Mouse (Mus musculus) left cerebral cortex, postnatal 25 days (tissue): ENCODE results near the gene Tesk2. TPM values are rescaled to one million over a fixed set of nuclear protein-coding genes. Genes with fewer than 3 reads are reported as not detected.

Source experiments
- DNase-seq, 2 experiments: peaks; one replicate each; pipeline ENCODE4 v3.0.0; 2022; ENCODE audit warnings: low spot score in 2 of 2, mixed read lengths in 1 of 2
- intact Hi-C: fragments of 180-260 bp; cut with DNase I; formaldehyde crosslinking; loops from one replicate; pipeline ENCODE4 v1.15.1; 2025
- total RNA-seq, 2 experiments: library from RNA; stranded (reverse); gene quantifications; 2 replicates each; pipeline ENCODE4 v1.2.3; 2021

Gene Tesk2
- total RNA-seq, 2 experiments from 2014 or later: 4.2 to 5.8 TPM

DNA sequence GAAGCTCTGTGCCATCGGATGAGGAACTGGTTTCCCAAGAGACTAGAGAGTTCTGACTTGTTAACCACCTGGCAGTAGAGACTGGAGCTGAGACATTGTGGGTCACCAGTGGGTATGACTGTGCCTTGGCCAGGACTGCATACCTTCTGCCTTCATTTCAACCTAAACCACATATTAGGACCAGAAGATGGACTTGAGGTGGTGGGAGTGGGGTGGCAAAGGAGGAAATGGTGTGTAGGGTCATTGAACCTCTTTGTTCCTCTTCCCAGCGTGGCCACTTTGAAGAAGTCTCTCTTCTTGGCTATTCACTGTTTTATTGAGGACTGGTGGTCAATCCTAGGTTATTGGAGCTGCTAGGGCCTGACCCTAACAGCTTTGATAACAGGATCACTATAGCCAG lies 60.6 kb downstream of the Tesk2 start:
- intact Hi-C loops: no loop called here
- no peak for DNase-seq

DNA sequence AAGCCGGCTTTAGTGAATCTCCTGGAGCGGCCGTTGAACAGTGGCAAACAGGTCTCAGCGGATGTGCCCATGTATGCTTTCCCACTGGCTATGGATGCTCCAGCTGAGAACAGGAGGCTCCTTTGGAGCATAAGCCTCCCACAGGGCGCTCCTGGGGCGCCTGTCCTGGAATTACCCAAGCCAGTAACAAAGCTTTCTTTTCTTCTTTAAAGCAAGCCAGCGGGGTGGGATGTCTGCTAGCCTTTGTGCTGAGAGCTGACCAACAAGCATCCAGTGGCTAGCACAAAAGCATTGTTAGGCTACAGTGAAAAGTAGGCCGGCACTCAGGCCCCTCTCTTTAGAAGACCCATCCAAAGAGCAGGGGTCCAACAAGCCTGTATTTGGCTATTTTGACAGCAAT lies 61.4 kb downstream of the Tesk2 start:
- DNase-seq: peak in 1 of 2 experiments; percentile 25
- intact Hi-C loops: no loop called here

GRCm38 (mm10) chr4:116786587-116786986 lies 65.8 kb downstream of the Tesk2 start:
- intact Hi-C loops: no loop called here

DNA sequence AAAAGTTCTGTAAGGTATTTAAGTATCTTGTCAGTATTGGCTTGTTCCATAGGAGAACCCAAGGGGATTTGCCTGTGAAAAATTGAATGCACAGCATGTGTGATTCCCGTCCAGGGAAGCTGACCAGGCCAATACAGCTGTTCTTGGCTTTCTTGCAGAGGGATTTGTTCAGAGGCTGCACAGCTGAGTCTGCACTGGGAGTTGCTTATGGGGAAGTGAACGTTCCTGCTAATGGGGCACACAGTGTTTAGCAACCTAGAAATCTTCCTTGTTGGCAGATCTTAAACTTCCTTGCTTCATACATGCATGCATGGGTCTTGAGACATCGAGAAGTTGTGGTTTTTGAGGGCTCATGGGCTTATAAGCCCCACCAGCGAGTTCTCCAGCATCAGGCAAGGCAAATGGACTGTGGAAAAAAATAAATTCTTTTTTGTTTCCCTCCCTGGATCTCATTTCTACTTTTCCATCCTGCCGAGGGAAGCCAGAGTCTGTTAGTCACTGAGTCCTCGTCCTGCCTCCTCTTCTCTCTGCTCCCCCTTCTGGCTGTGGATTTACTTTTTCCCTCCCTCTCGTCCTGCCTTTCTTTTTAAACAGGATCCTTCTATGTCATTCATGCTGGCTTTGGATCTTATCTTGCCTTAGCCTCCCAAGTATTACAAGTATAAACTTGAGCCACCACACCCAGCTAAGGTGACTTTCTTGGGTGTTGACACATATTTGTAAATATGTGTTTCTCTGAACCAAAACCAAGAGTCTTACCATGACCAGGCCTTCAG lies 67.4 kb downstream of the Tesk2 start:
- intact Hi-C loops: no loop called here
- DNase-seq: peak in 1 of 2 experiments; percentile 31

More at GRCm38 (mm10) chr4:116786587-116786986, 65.8 kb downstream of the Tesk2 start:
- DNase-seq: no peak

- intact Hi-C loops: loop anchor here (1.0 kb wide), 1 partner anchor 70 kb away; no protein-coding TSS in a partner anchor
- peak; percentile 90 to 95 for DNase-seq
These were observed 68.2 kb downstream of the Tesk2 start for GRCm38 (mm10) chr4:116788956-116789355.

GRCm38 (mm10) chr4:116792453-116792852 lies 71.7 kb downstream of the Tesk2 start:
- intact Hi-C loops: no loop called here
- no peak for DNase-seq

DNA sequence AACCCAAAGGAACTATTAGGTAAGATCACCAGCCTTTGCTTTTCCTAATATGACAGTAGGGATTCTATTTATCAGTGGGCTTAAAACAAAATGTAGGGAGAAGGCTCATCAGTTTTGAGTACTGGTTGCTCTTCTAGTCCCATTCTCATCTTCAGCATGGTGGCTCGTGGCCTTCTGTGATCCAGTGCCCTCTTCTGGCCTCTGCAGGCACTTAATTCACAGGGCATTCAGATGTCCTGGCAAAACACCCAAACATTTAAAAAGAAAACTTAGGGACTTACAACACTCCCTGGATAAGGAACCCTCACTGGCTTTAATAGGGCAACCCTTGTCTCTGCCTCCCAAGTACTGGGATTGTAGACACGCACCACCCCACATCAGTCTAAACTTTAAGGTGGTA lies 73.5 kb downstream of the Tesk2 start:
- intact Hi-C loops: no loop called here
- DNase-seq: no peak

DNA sequence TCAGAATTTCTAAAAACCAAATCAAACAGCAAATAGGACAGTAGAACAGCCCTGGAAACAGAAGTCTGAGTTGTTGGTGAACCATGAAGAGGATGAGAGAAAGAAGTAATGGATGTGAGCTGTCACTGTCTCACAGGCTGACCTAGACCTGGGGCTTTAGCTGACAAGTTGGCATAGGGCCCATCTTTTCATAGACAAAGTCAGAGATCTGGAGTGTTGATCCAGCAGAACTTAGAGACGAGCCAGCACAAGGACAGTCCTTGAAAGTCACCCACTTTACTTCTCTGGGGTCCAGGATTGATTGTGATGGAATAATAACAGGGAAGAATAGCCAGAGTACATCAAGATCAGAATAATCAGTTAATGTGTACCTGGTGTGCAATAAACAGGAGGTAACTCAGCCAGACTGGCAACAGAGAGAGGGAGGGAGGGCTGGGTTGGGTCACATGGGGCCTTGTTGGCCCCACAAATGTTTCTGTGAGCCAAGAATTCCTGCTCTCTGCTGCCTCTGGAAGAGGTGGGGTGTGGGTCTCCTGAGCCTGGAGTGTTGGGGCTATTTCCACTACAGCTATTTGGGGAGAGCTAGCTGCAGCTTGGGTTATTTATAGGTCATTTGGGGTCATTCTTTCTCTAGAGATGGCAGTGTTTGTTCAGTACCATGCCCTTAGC lies 75.8 kb downstream of the Tesk2 start:
- intact Hi-C loops: no loop called here
- DNase-seq: no peak

DNA sequence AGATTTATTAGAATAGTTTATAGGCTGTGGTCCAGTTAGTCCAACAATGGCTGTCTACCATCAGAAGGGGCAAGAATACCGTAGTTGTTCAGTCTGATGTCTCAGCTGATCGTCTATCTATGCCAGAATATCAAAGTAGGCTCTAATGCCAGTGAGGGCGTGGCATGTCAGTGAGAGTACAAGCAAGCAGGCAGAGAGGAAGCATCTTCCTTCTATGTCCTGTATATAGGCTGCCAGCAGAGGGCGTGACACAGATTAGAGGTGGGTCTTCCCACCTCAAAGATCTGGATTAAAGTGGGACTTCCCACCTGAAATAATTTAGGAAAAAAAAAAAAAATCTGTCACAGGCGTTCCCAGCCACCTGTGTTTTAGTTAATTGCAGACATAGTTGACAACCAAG lies 79.2 kb downstream of the Tesk2 start:
- DNase-seq: peak in 1 of 2 experiments; percentile 23
- intact Hi-C loops: no loop called here

DNA sequence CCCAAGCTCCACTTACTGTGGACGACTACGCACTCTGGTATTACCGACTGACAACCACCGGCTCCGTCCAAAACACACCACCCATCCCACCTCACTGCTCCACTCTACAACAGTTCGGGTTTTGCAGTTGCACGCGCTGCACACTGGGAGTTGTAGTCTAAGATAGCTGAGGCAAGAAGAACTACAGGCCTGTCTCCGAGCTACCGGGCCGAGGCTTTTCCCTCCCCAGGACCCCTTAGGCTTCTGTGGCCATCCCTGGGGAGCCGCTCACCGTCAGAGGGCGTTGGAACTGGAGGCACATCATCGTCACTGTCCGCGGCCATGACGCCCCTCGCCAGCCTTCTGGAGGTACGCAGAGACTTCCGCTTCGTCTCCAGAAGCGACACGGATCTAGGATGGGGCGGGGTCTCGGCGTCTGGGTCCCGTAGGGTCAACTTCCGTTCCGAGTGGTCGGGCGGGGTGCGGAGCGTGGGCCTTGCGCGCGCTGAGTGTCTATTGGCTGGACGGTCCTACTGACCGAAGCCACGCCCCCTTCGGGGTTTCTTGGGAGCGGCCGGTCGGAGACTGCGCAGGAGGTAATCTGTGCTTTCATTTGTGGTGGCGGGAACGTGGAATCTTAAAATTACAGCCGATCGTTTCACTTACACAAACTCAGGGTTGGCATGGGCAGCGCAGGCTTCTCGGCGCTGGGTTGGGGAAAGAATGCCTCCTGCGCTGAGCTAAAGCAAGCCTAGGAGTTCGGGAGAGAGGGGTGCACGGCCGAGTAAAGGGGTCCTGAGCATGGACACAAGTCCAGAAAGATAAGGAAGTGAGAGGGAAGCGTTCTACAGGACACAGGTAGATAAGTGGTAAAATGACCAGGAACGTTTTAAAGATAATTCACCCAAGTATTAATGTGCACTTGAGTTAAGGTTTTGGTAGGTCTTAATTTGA lies 86.7 kb downstream of the Tesk2 start, which contains the start of the genes Toe1 and Mutyh:
Gene Toe1 (minus strand): TSS at position 444 of the 933 bp plus-strand sequence.
Gene Mutyh (plus strand): TSS at position 527 of the 933 bp plus-strand sequence.
- intact Hi-C loops: no loop called here
- peak; percentile 90 to 96 for DNase-seq

DNA sequence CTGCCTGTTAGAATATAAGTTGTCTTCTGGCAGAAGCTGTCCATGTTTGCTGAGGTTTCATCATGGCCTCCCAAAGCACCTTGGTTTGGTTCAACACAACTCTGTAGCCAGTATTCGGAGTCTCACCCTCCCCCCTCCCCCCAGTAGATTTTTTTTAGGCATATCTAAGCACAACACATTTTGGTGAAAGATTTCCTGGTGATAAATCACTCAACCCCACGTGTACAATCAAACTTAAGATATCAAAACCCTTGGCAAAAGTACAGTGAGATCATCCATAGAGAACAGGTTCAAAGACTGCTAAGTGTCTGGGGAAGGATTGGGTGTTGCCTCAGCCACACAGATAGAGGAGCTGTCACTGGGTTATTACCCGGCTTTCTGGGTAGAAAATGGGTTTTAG lies 90.3 kb downstream of the Tesk2 start:
- intact Hi-C loops: no loop called here
- DNase-seq: no peak

DNA sequence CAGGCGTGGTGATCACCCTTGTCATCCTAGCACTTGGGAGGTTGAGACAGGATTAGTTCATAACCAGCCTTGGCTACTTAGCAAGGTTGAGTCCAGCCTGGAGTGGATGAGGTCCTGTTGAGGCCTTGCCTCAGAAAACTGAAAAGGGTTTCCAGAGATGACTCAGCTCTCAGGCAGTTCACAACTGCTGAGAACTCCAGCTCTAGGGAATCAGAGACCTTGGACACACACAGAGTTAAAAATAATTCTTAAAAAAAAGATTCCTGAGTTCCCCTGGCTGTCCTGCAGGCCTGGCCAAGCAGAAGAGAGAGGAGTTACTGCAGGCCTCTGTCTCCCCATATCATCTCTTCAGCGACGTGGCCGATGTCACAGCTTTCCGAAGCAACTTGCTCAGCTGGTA lies 94.5 kb downstream of the Tesk2 start:
- intact Hi-C loops: no loop called here
- no peak for DNase-seq

- intact Hi-C loops: no loop called here
- DNase-seq: peak in 1 of 2 experiments; percentile 44
These were observed 96.7 kb downstream of the Tesk2 start for GRCm38 (mm10) chr4:116817486-116817885.

- DNase-seq: no peak
- intact Hi-C loops: loop anchor here (10.0 kb wide), 1 partner anchor 325 kb away; no protein-coding TSS in a partner anchor
These were observed 99.5 kb downstream of the Tesk2 start for GRCm38 (mm10) chr4:116819968-116820901.

- intact Hi-C loops: loop anchor here (10.0 kb wide), 1 partner anchor 324 kb away; no protein-coding TSS in a partner anchor
- DNase-seq: peak; percentile 23 to 37
These were observed 100.3 kb downstream of the Tesk2 start for GRCm38 (mm10) chr4:116820902-116821693.

DNA sequence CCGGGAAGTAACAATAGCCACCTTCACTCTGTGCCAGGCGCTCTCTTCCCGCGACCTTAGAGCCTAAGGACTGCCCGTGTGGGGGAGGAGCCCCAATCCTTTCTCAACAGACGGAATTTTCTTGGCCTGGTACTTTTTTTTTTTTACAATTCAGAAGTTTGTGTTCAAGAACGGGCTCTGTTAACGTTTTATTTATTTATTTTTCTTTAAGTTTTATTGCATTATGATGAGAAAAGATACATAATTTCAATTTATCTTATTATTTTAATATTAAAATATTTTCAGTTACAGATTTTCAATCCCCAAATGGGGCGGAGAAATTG lies 100.9 kb downstream of the Tesk2 start, which contains the start of gene Hpdl:
Gene Hpdl (minus strand): TSS at position 14 of the 323 bp plus-strand sequence.
- no peak for DNase-seq
- intact Hi-C loops: loop anchor here (10.0 kb wide), 1 partner anchor 323 kb away; no protein-coding TSS in a partner anchor

DNA sequence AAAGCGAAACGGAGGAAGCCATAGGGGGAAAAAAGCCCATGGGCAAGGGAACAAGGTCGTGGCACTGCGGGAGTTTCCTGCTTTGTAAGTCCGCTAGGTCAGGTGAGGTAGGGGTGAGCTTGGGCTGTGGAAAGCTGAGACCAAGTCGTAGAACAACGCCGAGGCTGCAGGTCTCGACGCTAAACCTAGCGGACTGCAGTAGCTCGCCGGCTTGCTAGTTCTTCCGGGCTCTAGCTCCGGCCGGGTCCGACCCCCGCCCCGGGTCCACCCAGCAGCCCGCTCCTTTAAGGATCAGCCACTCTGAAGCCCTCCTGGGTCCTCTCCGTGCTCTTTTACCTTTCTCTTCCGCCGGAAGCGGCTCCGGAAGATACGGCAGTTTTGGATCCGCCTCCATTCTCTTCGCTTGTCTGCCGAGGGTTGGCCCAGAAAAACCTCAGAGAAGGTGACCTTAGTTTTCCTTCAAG lies 103.8 kb downstream of the Tesk2 start:
- intact Hi-C loops: loop anchor here (10.0 kb wide), 1 partner anchor 320 kb away; no protein-coding TSS in a partner anchor
- DNase-seq: peak; percentile 81 to 84
